Comparison of ENCODE assay signal across 16 mouse cellular contexts in genomic region chr16:11316748-11317147, GRCm38 (mm10). TPM values are rescaled to one million over a fixed set of nuclear protein-coding genes. Genes with fewer than 3 reads are reported as not detected.
DNase-seq lines count a peak whose midpoint lies in the region; ATAC-seq and TF ChIP-seq lines count a peak whose summit lies in the region.
"Had no signal": no experiment of that assay in that cellular context is flagged by ENCODE, and none has a peak within 500 bp of the region (broad histone marks: within the 10 kb centered on the region; RNA-seq: fewer than 3 reads in every experiment).

No protein-coding gene starts in this region.

- TF ChIP-seq POLR2A in thymus, adult 2 months (IDR thresholded peaks at IDR 0.05; ENCODE audit: control insufficient read depth, extremely low read depth, insufficient read depth, low read length, poor library complexity): no peak

- no peaks in the 10 kb centered on the region for H3K27me3 ChIP-seq in kidney, embryonic 14.5 days (ENCODE audit: control insufficient read depth, insufficient read depth, low read length)
- H3K27me3 ChIP-seq in thymus, adult 2 months (ENCODE audit: control insufficient read depth, insufficient read depth, low read length): no peaks in the 10 kb centered on the region
- H3K27me3 ChIP-seq: intestine, embryonic 15.5 days; midbrain, embryonic 13.5 days; neural tube, embryonic 13.5 days had no signal

- H3K4me3 ChIP-seq in kidney, embryonic 14.5 days (ENCODE audit: low read length): no peak overlapping the region
- H3K4me3 ChIP-seq in thymus, adult 2 months (ENCODE audit: control insufficient read depth, insufficient read depth, low read length): no peak overlapping the region
- H3K4me3 ChIP-seq: intestine, embryonic 15.5 days; midbrain, embryonic 13.5 days; neural tube, embryonic 13.5 days had no signal

- no peaks in the 10 kb centered on the region for H3K9me3 ChIP-seq in kidney, embryonic 14.5 days (ENCODE audit: control insufficient read depth, low read length)
- H3K9me3 ChIP-seq: intestine, embryonic 15.5 days; midbrain, embryonic 13.5 days; neural tube, embryonic 13.5 days had no signal

- no peaks in the 10 kb centered on the region for H3K36me3 ChIP-seq in kidney, embryonic 14.5 days (ENCODE audit: control insufficient read depth, insufficient read depth, low read length)
- H3K36me3 ChIP-seq in thymus, adult 2 months (ENCODE audit: control insufficient read depth, insufficient read depth, low read length): no peaks in the 10 kb centered on the region
- H3K36me3 ChIP-seq: intestine, embryonic 15.5 days; midbrain, embryonic 13.5 days; neural tube, embryonic 13.5 days had no signal

- ATAC-seq in kidney, embryonic 14.5 days (ENCODE audit: low FRiP score, low TSS enrichment): no peak
- ATAC-seq in megakaryocyte progenitor cell, adult 5-6 weeks (replicated peaks; ENCODE audit: poor library complexity): 0 out of 2 replicates have a peak, but pooled peaks have one; percentile 27
- ATAC-seq: activated CD4-positive, CD25-positive, alpha-beta regulatory T cell, adult 4 months; midbrain, embryonic 13.5 days had no signal

- no peaks in the 10 kb centered on the region for H3K4me1 ChIP-seq in kidney, embryonic 14.5 days (ENCODE audit: control insufficient read depth, insufficient read depth, low read length)
- H3K4me1 ChIP-seq in thymus, adult 2 months (replicated peaks; ENCODE audit: control insufficient read depth, insufficient read depth, low read length): peaks cover 7% of the 10 kb centered on the region
- H3K4me1 ChIP-seq: intestine, embryonic 15.5 days; midbrain, embryonic 13.5 days; neural tube, embryonic 13.5 days had no signal

- 0 out of 2 replicates have a peak overlapping the region, but pooled peaks have one; percentile 11 for H3K27ac ChIP-seq in kidney, embryonic 14.5 days (ENCODE audit: low read depth, low read length)
- no peak overlapping the region for H3K27ac ChIP-seq in thymus, adult 2 months (ENCODE audit: control insufficient read depth, insufficient read depth, low read length)
- H3K27ac ChIP-seq: intestine, embryonic 15.5 days; midbrain, embryonic 13.5 days; neural tube, embryonic 13.5 days had no signal

- no peak for DNase-seq in kidney, adult 18-20 months
- DNase-seq in thymus, adult 2 months: peak; percentile 3
- DNase-seq in thymus, adult 18-20 months: no peak
- DNase-seq in ZHBTc4 (ENCODE audit: low read depth, low spot score): peak; percentile 31
- no peak for DNase-seq in ovary, postnatal 36 days (ENCODE audit: low spot score)
- DNase-seq in ovary, postnatal 14 days (ENCODE audit: low spot score): no peak
- DNase-seq: cerebellum, postnatal 36 days; heart, postnatal 36 days; right cerebral cortex, adult 18-20 months had no signal

- WGBS in kidney, embryonic 14.5 days: 67% methylated on average over 5 of the region's 5 CpGs
- WGBS in thymus, adult 2 months: 86% methylated on average over 5 of the region's 5 CpGs

- H3K4me2 ChIP-seq in kidney, embryonic 14.5 days (replicated peaks; ENCODE audit: low read depth, low read length): no peak overlapping the region
- H3K4me2 ChIP-seq: intestine, embryonic 15.5 days; lung, embryonic 14.5 days; midbrain, embryonic 13.5 days; neural tube, embryonic 13.5 days had no signal

- no peak for TF ChIP-seq CTCF in thymus, adult 2 months (IDR thresholded peaks at IDR 0.05; ENCODE audit: borderline replicate concordance, control insufficient read depth, extremely low read depth, insufficient read depth, low read length, poor library complexity)

- H3K9ac ChIP-seq in kidney, embryonic 14.5 days (ENCODE audit: low read depth, low read length): no peak overlapping the region
- H3K9ac ChIP-seq: intestine, embryonic 15.5 days; lung, embryonic 14.5 days; midbrain, embryonic 13.5 days; neural tube, embryonic 13.5 days had no signal

RNA-seq across cellular contexts. Expression of gene Tnfrsf17, which starts 3.1 kb away (rescaled TPM):
- not detected in 2 replicates for polyA plus RNA-seq in kidney, embryonic 14.5 days (2014; fragmentation: Nextera tagmentation; extraction: Ambion mirVana)
- polyA plus RNA-seq in thymus, adult 2 months (2012; rRNA removed): 1.2 and 2.7 TPM in 2 replicates
- not detected in 2 replicates for total RNA-seq in megakaryocyte progenitor cell, adult 5-6 weeks (2015)
- total RNA-seq in megakaryocyte progenitor cell, adult 5-6 weeks (2017): not detected in 2 replicates
- total RNA-seq: heart, postnatal 36 days had no signal
- polyA plus RNA-seq: activated CD4-positive, CD25-positive, alpha-beta regulatory T cell, adult 4 months; intestine, embryonic 15.5 days; lung, embryonic 14.5 days had no signal

RNA-seq across cellular contexts. Expression of gene Snx29, which starts 6.0 kb away (rescaled TPM):
- polyA plus RNA-seq in kidney, embryonic 14.5 days (2014; fragmentation: Nextera tagmentation; extraction: Ambion mirVana): 8.6 and 17.7 TPM in 2 replicates
- 15.0 and 16.9 TPM in 2 replicates for polyA plus RNA-seq in thymus, adult 2 months (2012; rRNA removed)
- total RNA-seq in megakaryocyte progenitor cell, adult 5-6 weeks (2015): 6.6 and 8.6 TPM in 2 replicates
- total RNA-seq in megakaryocyte progenitor cell, adult 5-6 weeks (2017): 5.3 and 8.0 TPM in 2 replicates

Comparison
In these comparisons a context has a peak if more than half of its experiments do, and no peak if none do; other contexts are left out.
1. DNase-seq: peak in thymus, adult 2 months (single experiment) and ZHBTc4 (single experiment); none in kidney, adult 18-20 months (single experiment), thymus, adult 18-20 months (0 of 2), ovary, postnatal 36 days (single experiment) and ovary, postnatal 14 days (single experiment).